Mouse (Mus musculus) liver, adult 2 months (tissue): ENCODE measurements around the gene Prkcg. TPM values are rescaled to one million over a fixed set of nuclear protein-coding genes. Genes with fewer than 3 reads are reported as not detected.
A peak's percentile ranks its signal among the peaks of the same experiment; 100 is the strongest.

Source experiments
- DNase-seq: peaks from one replicate; pipeline ENCODE4 v3.0.0-alpha.2; 2011; ENCODE audit warnings: low read depth, low spot score; ENCODE audit errors: extremely low read depth
- H3K27ac ChIP-seq: fragments of 200-500 bp; replicated peaks from 2 replicates; pipeline ENCODE4 v1.5.1; 2012; ENCODE audit warnings: low read depth, mild to moderate bottlenecking, control low read depth, inconsistent platforms, low read length; ENCODE audit not compliant: insufficient read depth
- H3K27me3 ChIP-seq: fragments of 200-500 bp; 2 replicates; pipeline ENCODE4 v1.6.1; 2012; ENCODE audit warnings: mild to moderate bottlenecking, moderate library complexity, low read length, inconsistent platforms; ENCODE audit not compliant: control insufficient read depth, insufficient read depth
- H3K36me3 ChIP-seq: fragments of 200-500 bp; 2 replicates; pipeline ENCODE4 v1.6.1; 2012; ENCODE audit warnings: low read length, inconsistent platforms; ENCODE audit not compliant: control insufficient read depth, insufficient read depth
- H3K4me1 ChIP-seq: fragments of 200-500 bp; 2 replicates; pipeline ENCODE4 v1.6.1; 2011; ENCODE audit warnings: low read length; ENCODE audit not compliant: control insufficient read depth, insufficient read depth
- H3K4me3 ChIP-seq: fragments of 200-500 bp; 2 replicates; pipeline ENCODE4 v1.5.1; 2011; ENCODE audit warnings: low read depth, mild to moderate bottlenecking, control low read depth, low read length, moderate library complexity; ENCODE audit not compliant: insufficient read depth
- H3K79me2 ChIP-seq: fragments of 200-500 bp; 2 replicates; pipeline ENCODE4 v1.6.1; 2012; ENCODE audit warnings: inconsistent platforms, mild to moderate bottlenecking, low read length, moderate library complexity; ENCODE audit not compliant: control insufficient read depth, insufficient read depth
- H3K9ac ChIP-seq: fragments of 200-500 bp; 2 replicates; pipeline ENCODE4 v1.6.1; 2012; ENCODE audit warnings: low read depth, mild to moderate bottlenecking, control low read depth, inconsistent platforms, low read length
- CTCF ChIP-seq: fragments of 200-500 bp; IDR thresholded peaks from 2 replicates; pipeline ENCODE4 v1.5.1; 2011; ENCODE audit warnings: low read depth, low read length, control low read depth
- POLR2A ChIP-seq: fragments of 200-500 bp; IDR thresholded peaks from 2 replicates; pipeline ENCODE4 v1.6.1; 2011; ENCODE audit warnings: low read length, control low read depth; ENCODE audit not compliant: insufficient read depth; ENCODE audit errors: extremely low read depth
- WGBS: fragments of 180-500 bp; shearing (Covaris S2); methylation state at CpG from one replicate; pipeline ENCODE4 v1.1.7; 2018; 5-methylcytosine and 5-hydroxymethylcytosine counted together
- polyA plus RNA-seq: library from polyadenylated mRNA; depleted of rRNA; stranded (reverse); fragments of >200 nt; gene quantifications from 2 replicates; pipeline ENCODE4 v1.2.3, GENCODE M21; 2012
- total RNA-seq: library from RNA; depleted of rRNA; stranded (reverse); fragments of >200 nt; gene quantifications from 2 replicates; pipeline ENCODE4 v1.2.3, GENCODE M21; 2014

Gene Prkcg
- total and polyA plus RNA-seq, 2 experiments: under 0.01 to 0.26 TPM

- DNase-seq: no peak
- no peaks in the 10 kb centered on the region for H3K79me2 ChIP-seq
- no peaks in the 10 kb centered on the region for H3K36me3 ChIP-seq
- no peak overlapping the region for H3K4me3 ChIP-seq
- TF ChIP-seq CTCF (no peak), POLR2A (no peak)
- H3K27ac ChIP-seq: no peak overlapping the region
- H3K4me1 ChIP-seq: peaks cover 2% of the 10 kb centered on the region
- H3K9ac ChIP-seq: no peak overlapping the region
- 86% methylated on average over 11 of the region's 11 CpGs for WGBS
- H3K27me3 ChIP-seq: no peaks in the 10 kb centered on the region
Observed at GRCm38 (mm10) chr7:3283081-3283875, 5.7 kb upstream of the Prkcg start.

GRCm38 (mm10) chr7:3284604-3285003, 4.4 kb upstream of the Prkcg start:
- Histone ChIP-seq H3K27ac (no peak overlapping the region), H3K27me3 (no peaks in the 10 kb centered on the region), H3K79me2 (no peaks in the 10 kb centered on the region), H3K4me1 (peaks cover 6% of the 10 kb centered on the region), H3K36me3 (no peaks in the 10 kb centered on the region), H3K4me3 (no peak overlapping the region), H3K9ac (no peak overlapping the region)
- WGBS: 93% methylated on average over 10 of the region's 10 CpGs
- no peak for TF ChIP-seq CTCF
- TF ChIP-seq POLR2A: no peak
- no peak for DNase-seq

- H3K4me1 ChIP-seq: peaks cover 10% of the 10 kb centered on the region
- 96% methylated on average over 5 of the region's 5 CpGs for WGBS
- H3K79me2 ChIP-seq: no peaks in the 10 kb centered on the region
Observed at GRCm38 (mm10) chr7:3286036-3286435, 2.9 kb upstream of the Prkcg start.

GRCm38 (mm10) chr7:3287186-3287585, 1.8 kb upstream of the Prkcg start:
- no peak for TF ChIP-seq CTCF
- TF ChIP-seq POLR2A: no peak
- DNase-seq: peak; percentile 93
- Histone ChIP-seq H3K27ac (peak overlapping the region; percentile 45), H3K36me3 (no peaks in the 10 kb centered on the region), H3K27me3 (no peaks in the 10 kb centered on the region), H3K4me3 (no peak overlapping the region), H3K9ac (no peak overlapping the region), H3K4me1 (peaks cover 10% of the 10 kb centered on the region), H3K79me2 (no peaks in the 10 kb centered on the region)
- 27% methylated on average over 7 of the region's 7 CpGs for WGBS

More at GRCm38 (mm10) chr7:3286036-3286435, 2.9 kb upstream of the Prkcg start:
- Histone ChIP-seq H3K36me3 (no peaks in the 10 kb centered on the region), H3K4me3 (no peak overlapping the region), H3K9ac (no peak overlapping the region), H3K27ac (no peak overlapping the region), H3K27me3 (no peaks in the 10 kb centered on the region)
- DNase-seq: no peak
- TF ChIP-seq CTCF: no peak

- H3K9ac ChIP-seq: peak overlapping the region; percentile 61
- peaks cover 19% of the 10 kb centered on the region for H3K4me1 ChIP-seq
- H3K27ac ChIP-seq: peak overlapping the region; percentile 54
- no peaks in the 10 kb centered on the region for H3K27me3 ChIP-seq
- H3K4me3 ChIP-seq: peak overlapping the region; percentile 54
- TF ChIP-seq CTCF (no peak), POLR2A (peak; percentile 44; the same call in 1 of the 2 replicates)
- peak; percentile 70 for DNase-seq
- no peaks in the 10 kb centered on the region for H3K36me3 ChIP-seq
- H3K79me2 ChIP-seq: peaks cover 9% of the 10 kb centered on the region
- 6% methylated on average over 18 of the region's 18 CpGs for WGBS
Observed at GRCm38 (mm10) chr7:3290257-3291033, 1.5 kb downstream of the Prkcg start.

- TF ChIP-seq POLR2A (no peak), CTCF (no peak)
- Histone ChIP-seq H3K9ac (peak overlapping the region; percentile 47; the same call in 1 of the 2 replicates), H3K4me3 (peak overlapping the region; percentile 54), H3K79me2 (peaks cover 9% of the 10 kb centered on the region), H3K27me3 (no peaks in the 10 kb centered on the region), H3K4me1 (peaks cover 21% of the 10 kb centered on the region), H3K36me3 (no peaks in the 10 kb centered on the region), H3K27ac (no peak overlapping the region)
- no peak for DNase-seq
- WGBS: 65% methylated on average over 6 of the region's 6 CpGs
Observed at GRCm38 (mm10) chr7:3291197-3291596, 2.2 kb downstream of the Prkcg start.
